Mouse (Mus musculus): ENCODE data around the gene Washc1. TPM values are rescaled to one million over a fixed set of nuclear protein-coding genes. Genes with fewer than 3 reads are reported as not detected.

Gene Washc1
- polyA plus RNA-seq (2012; fragmentation: generic; extraction: Trizol): 10 to 100 TPM; 54.4 to 77.0 TPM

GRCm38 (mm10) chr17:66111402-66111959 lies at the start of gene Washc1:
TSS of gene Washc1 (plus strand) at chr17:66111545.

GRCm38 (mm10) chr17:66076934-66077333 lies 34.4 kb upstream of the Washc1 start, which contains the start of gene Ankrd12:
TSS of gene Ankrd12 (minus strand) at chr17:66077089.

DNA sequence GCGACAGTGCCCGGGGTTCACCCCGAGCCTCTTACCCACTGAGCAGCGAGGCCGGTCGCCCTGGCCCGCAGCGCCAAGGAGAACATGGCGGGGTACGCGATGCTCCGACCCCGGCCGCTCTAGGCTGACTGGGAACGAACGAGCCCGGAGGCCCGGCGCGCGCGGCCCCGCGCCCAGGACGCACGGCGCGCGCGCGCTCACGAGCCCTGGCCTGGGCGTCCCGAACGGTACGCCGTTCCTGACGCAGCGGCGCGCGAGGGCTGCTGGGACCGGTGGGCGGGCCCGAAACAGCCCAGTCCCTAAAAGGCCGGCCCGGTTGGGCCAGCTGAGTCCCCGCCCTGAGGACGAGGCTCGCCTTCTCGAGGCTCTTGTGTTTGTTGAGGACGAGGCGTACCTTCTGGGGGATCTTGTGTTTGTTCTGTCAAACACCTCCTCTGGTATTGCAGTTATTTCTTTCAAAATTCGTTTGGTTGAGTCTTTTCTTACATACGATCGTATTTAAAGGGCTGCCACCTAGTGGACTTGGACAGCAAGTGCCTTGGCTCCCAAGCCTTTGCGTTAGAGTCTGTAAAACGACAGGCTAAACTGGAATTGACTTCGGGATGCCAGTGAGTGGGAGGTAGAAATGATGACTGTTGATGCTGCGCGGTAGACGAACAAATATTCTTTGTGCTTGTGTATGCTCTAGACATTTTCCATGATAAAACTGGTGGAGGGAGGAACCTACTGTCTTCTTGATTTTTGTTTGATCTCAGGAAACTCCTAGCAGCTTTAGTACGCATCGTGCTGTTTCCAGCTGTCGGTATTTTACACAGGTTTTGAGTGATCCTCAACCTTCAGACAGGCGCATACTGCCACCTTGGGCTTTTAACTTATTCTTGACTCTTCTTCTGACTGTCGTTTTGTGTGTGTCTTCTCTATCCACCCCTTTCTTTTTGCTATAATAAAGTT lies 9.7 kb upstream of the Washc1 start, which contains the start of gene Ndufv2:
TSS of gene Ndufv2 (minus strand) at position 180 of the 951 bp plus-strand sequence.

DNA sequence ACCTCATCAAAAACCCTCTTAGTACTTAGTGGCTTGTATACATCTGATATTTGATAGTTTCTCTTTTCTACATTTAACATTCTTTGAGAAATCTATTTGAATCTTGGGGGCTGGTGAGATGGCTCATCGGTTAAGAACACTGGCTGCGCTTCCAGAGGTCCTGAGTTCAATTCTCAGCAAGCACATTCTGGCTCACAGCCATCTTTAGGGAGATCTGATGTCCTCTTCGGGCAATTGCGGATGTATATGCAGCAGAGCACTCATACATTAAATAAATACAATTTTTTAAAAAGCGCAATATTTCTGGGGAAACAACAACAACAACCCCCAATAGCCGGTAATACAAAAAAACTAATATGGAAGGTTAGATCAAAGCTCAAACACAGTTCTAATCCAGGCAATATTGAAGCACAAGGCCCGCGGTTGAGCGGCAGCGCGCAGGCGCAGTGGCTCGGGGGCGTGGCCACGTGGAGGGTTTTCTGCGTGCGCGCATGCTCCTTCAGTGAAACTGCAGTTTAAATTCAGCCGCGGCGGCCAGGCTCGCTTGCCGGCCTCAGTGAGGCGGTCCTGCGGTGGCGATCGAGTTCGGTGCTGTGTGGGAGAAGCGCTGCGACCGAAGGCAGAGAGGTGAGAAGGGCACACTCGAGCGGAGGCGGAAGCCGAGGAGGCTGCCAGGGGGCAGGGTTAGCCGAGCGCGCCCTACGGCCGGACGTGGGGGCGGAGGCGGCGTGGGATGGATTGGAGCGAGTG lies 11.9 kb downstream of the Washc1 start, which contains the start of gene Ddx11:
TSS of gene Ddx11 (plus strand) at position 455 of the 750 bp plus-strand sequence.

Other genes with a start within 250 kb of the Washc1 start
- 10 to 100 TPM; 12.5 to 45.3 TPM for gene Ralbp1, start 225.7 kb upstream of the Washc1 start, polyA plus RNA-seq (2012; fragmentation: generic; extraction: Trizol)
- gene Twsg1, start 160.3 kb upstream of the Washc1 start, polyA plus RNA-seq (2012; fragmentation: generic; extraction: Trizol): 10 to 100 TPM in 1 of 2 experiments, 1 to 10 TPM in 1; 2.5 to 41.3 TPM
- gene Ankrd12, start 34.5 kb upstream of the Washc1 start, polyA plus RNA-seq (2012; fragmentation: generic; extraction: Trizol): 1 to 10 TPM in 1 of 2 experiments, under 1 TPM in 1; 0.80 to 6.6 TPM
- 100 to 1,000 TPM; 105 to 190 TPM for gene Ndufv2, start 10.0 kb upstream of the Washc1 start, polyA plus RNA-seq (2012; fragmentation: generic; extraction: Trizol)
- 1 to 10 TPM; 5.2 to 8.5 TPM for gene Ddx11, start 12.0 kb downstream of the Washc1 start, polyA plus RNA-seq (2012; fragmentation: generic; extraction: Trizol)